Mouse (Mus musculus) spleen, adult 2 months (tissue): ENCODE measurements around the gene Krt2.

Experiments used
- CTCF ChIP-seq: fragments of 200-500 bp; IDR thresholded peaks from 2 replicates; pipeline ENCODE4 v1.5.1; 2011; ENCODE audit warnings: mild to moderate bottlenecking, inconsistent platforms; ENCODE audit not compliant: insufficient read depth, insufficient read length, insufficient replicate concordance; ENCODE audit errors: extremely low read depth
- POLR2A ChIP-seq: fragments of 200-500 bp; IDR thresholded peaks from 2 replicates; pipeline ENCODE4 v1.6.1; 2011; ENCODE audit warnings: low read depth, low read length, inconsistent platforms

- no peak for TF ChIP-seq CTCF
- no peak for TF ChIP-seq POLR2A
Observed at GRCm38 (mm10) chr15:101860421-101861130, 42.6 kb upstream of the Krt2 start.
